Mouse (Mus musculus) spleen, adult 18-20 months (tissue): ENCODE data around the gene N4bp3.

ENCODE experiments used
- DNase-seq, 2 experiments: peaks; one replicate each; pipeline ENCODE4 v3.0.0; 2022; ENCODE audit warnings: mixed read lengths in 2 of 2

N4bp3 gene

DNA sequence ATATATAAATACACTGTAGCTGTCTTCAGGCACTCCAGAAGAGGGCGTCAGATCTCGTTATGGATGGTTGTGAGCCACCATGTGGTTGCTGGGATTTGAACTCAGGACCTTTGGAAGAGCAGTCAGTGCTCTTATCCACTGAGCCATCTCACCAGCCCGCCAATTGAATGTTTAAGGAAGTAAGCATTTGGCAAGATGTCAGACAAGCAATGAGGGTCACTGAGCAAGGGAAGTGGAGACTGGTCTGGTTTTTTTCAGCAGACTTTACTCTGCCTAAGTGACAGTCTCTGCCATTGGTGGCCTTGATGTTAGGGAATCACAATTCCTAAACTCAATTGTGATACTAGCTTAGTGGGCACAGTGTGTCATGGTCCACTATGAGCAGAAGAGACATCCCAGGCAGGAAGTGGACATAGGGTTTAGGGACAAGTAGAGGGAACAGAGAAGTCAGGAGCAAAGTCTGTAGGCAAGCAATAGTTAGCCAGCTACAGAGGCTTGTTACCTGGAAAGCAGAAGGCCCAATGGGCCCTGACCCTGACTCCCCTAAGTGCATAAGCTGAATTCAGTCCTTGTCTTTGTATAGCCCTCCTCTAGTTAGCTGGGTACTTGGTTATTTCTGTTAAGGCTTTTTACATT lies 55.8 kb downstream of the N4bp3 start:
- no peak for DNase-seq

DNA sequence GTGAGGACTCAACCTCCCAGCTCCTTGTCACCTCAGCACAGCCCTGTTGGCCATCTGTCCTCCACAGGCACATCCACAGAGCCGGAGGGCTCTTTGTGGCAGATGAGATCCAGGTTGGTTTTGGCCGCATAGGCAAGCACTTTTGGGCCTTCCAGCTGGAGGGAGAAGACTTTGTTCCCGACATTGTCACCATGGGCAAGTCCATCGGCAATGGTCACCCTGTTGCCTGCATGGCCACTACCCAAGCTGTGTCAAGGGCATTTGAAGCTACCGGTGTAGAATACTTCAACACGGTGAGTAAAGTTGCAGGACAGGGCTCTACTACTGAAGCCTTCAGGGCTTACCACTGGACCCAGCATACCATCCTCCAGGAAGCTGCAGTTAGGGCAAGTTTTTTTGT lies 56.8 kb downstream of the N4bp3 start:
- DNase-seq, result no peak

DNA sequence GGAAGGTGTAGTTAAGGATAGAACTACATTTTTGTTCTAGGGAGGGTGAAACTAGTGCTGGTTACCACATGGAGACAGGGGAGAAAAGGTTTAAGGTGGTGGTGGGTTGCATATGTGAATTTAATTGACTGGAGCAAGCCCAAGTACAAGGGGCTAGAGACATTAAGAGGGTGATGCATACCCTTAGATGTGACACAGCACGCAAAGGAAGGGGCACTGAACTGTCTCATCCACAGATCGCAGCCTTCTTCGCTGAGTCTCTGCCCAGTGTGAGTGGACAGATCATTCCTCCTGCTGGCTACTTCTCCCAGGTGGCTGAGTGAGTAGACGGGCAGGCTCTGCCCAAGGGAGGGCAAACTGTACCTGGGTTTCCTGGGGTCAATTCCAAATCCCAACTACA lies 57.3 kb downstream of the N4bp3 start:
- DNase-seq, result no peak
